Mouse (Mus musculus) spleen, embryonic (tissue): ENCODE data around the gene Sema7a.

ENCODE experiments used
- CTCF ChIA-PET: fragments of 350-600 bp; sonication (Branson Sonifier 250); formaldehyde crosslinking; loops from one replicate; lab custom pipeline; 2022; lab: Charles Lee

The Sema7a gene

GRCm38 (mm10) chr9:58003272-58003671 is 63.4 kb downstream of the Sema7a start:
- CTCF ChIA-PET, result no interaction called here

- CTCF ChIA-PET, result interaction anchor here (0.7 kb wide), 1 partner anchor 233 kb away, joined by 3 read pairs; no protein-coding TSS in a partner anchor
Measured at GRCm38 (mm10) chr9:58005753-58006461, 66.0 kb downstream of the Sema7a start, which contains the start of gene Cyp11a1. Gene Cyp11a1 (plus strand): TSS chr9:58006411.

GRCm38 (mm10) chr9:58008336-58009014 is 68.6 kb downstream of the Sema7a start:
- CTCF ChIA-PET, result interaction anchor here (0.6 kb wide), 1 partner anchor 177 kb away, joined by 3 read pairs; no protein-coding TSS in a partner anchor

GRCm38 (mm10) chr9:58009015-58009362 is 69.1 kb downstream of the Sema7a start:
- CTCF ChIA-PET, result interaction anchor here (0.6 kb wide), 1 partner anchor 176 kb away, joined by 3 read pairs; no protein-coding TSS in a partner anchor

- CTCF ChIA-PET, result no interaction called here
Measured at GRCm38 (mm10) chr9:58009588-58009987, 69.7 kb downstream of the Sema7a start.

- CTCF ChIA-PET, result no interaction called here
Measured at GRCm38 (mm10) chr9:58011027-58011426, 71.1 kb downstream of the Sema7a start.

- CTCF ChIA-PET, result no interaction called here
Measured at GRCm38 (mm10) chr9:58011552-58011951, 71.6 kb downstream of the Sema7a start.
